Mouse (Mus musculus) neural tube, embryonic 12.5 days (tissue): Measurements from ENCODE around the gene Ifi27l2b. TPM values are rescaled to one million over a fixed set of nuclear protein-coding genes. Genes with fewer than 3 reads are reported as not detected.
A peak's percentile ranks its signal among the peaks of the same experiment; 100 is the strongest.

ENCODE experiments used
- ATAC-seq: fragments of 200-750 bp; cut with Nextera tagmentation; 2 replicates; pipeline ENCODE4 v1.8.0; 2017; ENCODE audit warnings: low read depth, mild to moderate bottlenecking, moderate TSS enrichment, moderate library complexity; ENCODE audit not compliant: low FRiP score
- H3K27ac ChIP-seq: fragments of 300-500 bp; sonication (generic); 2 replicates; pipeline ENCODE4 v1.5.1; 2016
- H3K27me3 ChIP-seq: fragments of 300-500 bp; sonication (generic); replicated peaks from 2 replicates; pipeline ENCODE4 v1.6.1; 2016; ENCODE audit warnings: mild to moderate bottlenecking
- H3K36me3 ChIP-seq: fragments of 300-500 bp; sonication (generic); 2 replicates; pipeline ENCODE4 v1.6.1; 2016; ENCODE audit warnings: mild to moderate bottlenecking
- H3K4me1 ChIP-seq: fragments of 300-500 bp; sonication (generic); 2 replicates; pipeline ENCODE4 v1.6.1; 2016
- H3K4me2 ChIP-seq: fragments of 300-500 bp; sonication (generic); replicated peaks from 2 replicates; pipeline ENCODE4 v1.6.1; 2016; ENCODE audit warnings: mild to moderate bottlenecking
- H3K4me3 ChIP-seq: fragments of 300-500 bp; sonication (generic); 2 replicates; pipeline ENCODE4 v1.5.1; 2016
- H3K9ac ChIP-seq: fragments of 300-500 bp; sonication (generic); 2 replicates; pipeline ENCODE4 v1.6.1; 2016; ENCODE audit warnings: mild to moderate bottlenecking
- H3K9me3 ChIP-seq: fragments of 300-500 bp; sonication (generic); 2 replicates; pipeline ENCODE4 v1.6.1; 2016; ENCODE audit warnings: mild to moderate bottlenecking
- WGBS: fragments of 180-500 bp; shearing (Covaris S2); methylation state at CpG from one replicate; pipeline ENCODE4 v1.1.7; 2016; 5-methylcytosine and 5-hydroxymethylcytosine counted together
- polyA plus RNA-seq: library from polyadenylated mRNA; unstranded; fragments of >200 nt; fragmentation: Nextera tagmentation; extraction: Ambion mirVana; gene quantifications from 2 replicates; pipeline ENCODE4 v1.2.1, GENCODE M21; 2016

Gene Ifi27l2b
- polyA plus RNA-seq, 1 experiment from 2014 or later = not detected

- WGBS = 89% methylated on average over 2 of the region's 2 CpGs
- no peak for ATAC-seq
- Histone ChIP-seq H3K36me3 (no peaks in the 10 kb centered on the region), H3K4me3 (no peak overlapping the region), H3K27ac (no peak overlapping the region), H3K4me2 (no peak overlapping the region), H3K4me1 (no peaks in the 10 kb centered on the region), H3K27me3 (no peaks in the 10 kb centered on the region), H3K9me3 (no peaks in the 10 kb centered on the region), H3K9ac (no peak overlapping the region)
Observed at GRCm38 (mm10) chr12:103433430-103433829, 23.6 kb downstream of the Ifi27l2b start.

GRCm38 (mm10) chr12:103426710-103427109 lies 30.3 kb downstream of the Ifi27l2b start:
- no peaks in the 10 kb centered on the region for H3K27me3 ChIP-seq
- H3K36me3 ChIP-seq = peaks cover 13% of the 10 kb centered on the region
- H3K4me1 ChIP-seq = peaks cover 23% of the 10 kb centered on the region
- no peak overlapping the region for H3K9ac ChIP-seq
- WGBS = 90% methylated on average over 7 of the region's 7 CpGs
- H3K27ac ChIP-seq = no peak overlapping the region
- H3K4me2 ChIP-seq = no peak overlapping the region
- no peak overlapping the region for H3K4me3 ChIP-seq
- no peak for ATAC-seq
- H3K9me3 ChIP-seq = no peaks in the 10 kb centered on the region

GRCm38 (mm10) chr12:103425729-103426470 lies 31.1 kb downstream of the Ifi27l2b start, which contains the start of gene Ddx24:
Gene Ddx24, minus strand, starts transcription at chr12:103425830.
- Histone ChIP-seq H3K4me2 (peak within 1 kb of the TSS; percentile 87), H3K36me3 (peaks cover 15% of the 10 kb centered on the region), H3K27ac (no peak within 1 kb of the TSS), H3K9ac (peak within 1 kb of the TSS; percentile 89), H3K9me3 (no peaks in the 10 kb centered on the region), H3K27me3 (no peaks in the 10 kb centered on the region), H3K4me3 (peak within 1 kb of the TSS; percentile 96), H3K4me1 (peaks cover 29% of the 10 kb centered on the region)
- ATAC-seq = peak; percentile 100
- WGBS = 1% methylated on average over 33 of the region's 33 CpGs

- Histone ChIP-seq H3K9ac (peak overlapping the region; percentile 89), H3K4me1 (peaks cover 29% of the 10 kb centered on the region), H3K27ac (no peak overlapping the region), H3K4me3 (peak overlapping the region; percentile 96), H3K4me2 (peak overlapping the region; percentile 87), H3K36me3 (peaks cover 15% of the 10 kb centered on the region), H3K27me3 (no peaks in the 10 kb centered on the region), H3K9me3 (no peaks in the 10 kb centered on the region)
- ATAC-seq = no peak; the same call in 1 of the 2 replicates
- WGBS = 10% methylated on average over 33 of the region's 33 CpGs
Observed at GRCm38 (mm10) chr12:103425016-103425728, 31.9 kb downstream of the Ifi27l2b start.

GRCm38 (mm10) chr12:103408144-103408543 lies 48.9 kb downstream of the Ifi27l2b start:
- no peaks in the 10 kb centered on the region for H3K4me1 ChIP-seq
- no peaks in the 10 kb centered on the region for H3K27me3 ChIP-seq
- no peak overlapping the region for H3K4me3 ChIP-seq
- WGBS = 95% methylated on average over 10 of the region's 10 CpGs
- peaks cover 94% of the 10 kb centered on the region for H3K36me3 ChIP-seq
- no peak overlapping the region for H3K4me2 ChIP-seq
- ATAC-seq = no peak
- no peak overlapping the region for H3K9ac ChIP-seq
- no peak overlapping the region for H3K27ac ChIP-seq
- no peaks in the 10 kb centered on the region for H3K9me3 ChIP-seq

GRCm38 (mm10) chr12:103407720-103408119 lies 49.3 kb downstream of the Ifi27l2b start, which contains the start of gene 9330161L09Rik:
Gene 9330161L09Rik, minus strand, starts transcription at chr12:103407820.
- Histone ChIP-seq H3K9ac (no peak within 1 kb of the TSS), H3K27ac (no peak within 1 kb of the TSS), H3K27me3 (no peaks in the 10 kb centered on the region), H3K9me3 (no peaks in the 10 kb centered on the region), H3K4me3 (no peak within 1 kb of the TSS), H3K4me1 (no peaks in the 10 kb centered on the region), H3K4me2 (no peak within 1 kb of the TSS), H3K36me3 (peaks cover 94% of the 10 kb centered on the region)
- WGBS = 94% methylated on average over 4 of the region's 4 CpGs
- no peak for ATAC-seq

GRCm38 (mm10) chr12:103404131-103404530 lies 52.9 kb downstream of the Ifi27l2b start:
- no peaks in the 10 kb centered on the region for H3K27me3 ChIP-seq
- H3K36me3 ChIP-seq = peaks cover 68% of the 10 kb centered on the region
- H3K9ac ChIP-seq = no peak overlapping the region
- no peaks in the 10 kb centered on the region for H3K9me3 ChIP-seq
- no peak overlapping the region for H3K27ac ChIP-seq
- no peak overlapping the region for H3K4me3 ChIP-seq
- ATAC-seq = no peak
- 89% methylated on average over 18 of the region's 18 CpGs for WGBS
- no peak overlapping the region for H3K4me2 ChIP-seq
- H3K4me1 ChIP-seq = no peaks in the 10 kb centered on the region

Other genes starting within 250 kb of the Ifi27l2b start
- gene Prima1, start 215.1 kb downstream of the Ifi27l2b start, polyA plus RNA-seq = 2.4 and 3.1 TPM in 2 replicates
- 21.3 and 23.2 TPM in 2 replicates for gene Fam181a, start 146.2 kb downstream of the Ifi27l2b start, polyA plus RNA-seq
- gene Asb2, start 101.2 kb downstream of the Ifi27l2b start, polyA plus RNA-seq = 2.0 and 2.7 TPM in 2 replicates
- 20.2 and 20.6 TPM in 2 replicates for gene Otub2, start 68.5 kb downstream of the Ifi27l2b start, polyA plus RNA-seq
- gene 9330161L09Rik, start 49.4 kb downstream of the Ifi27l2b start, polyA plus RNA-seq = 0.79 and 1.1 TPM in 2 replicates
- 104 and 126 TPM in 2 replicates for gene Ddx24, start 31.4 kb downstream of the Ifi27l2b start, polyA plus RNA-seq
- gene Ifi27, start 23.0 kb downstream of the Ifi27l2b start, polyA plus RNA-seq = 3.7 and 4.0 TPM in 2 replicates
- 1.1 and 2.8 TPM in 2 replicates for gene Ifi27l2a, start 13.5 kb downstream of the Ifi27l2b start, polyA plus RNA-seq
- gene Ppp4r4, start 75.1 kb upstream of the Ifi27l2b start, polyA plus RNA-seq = 2.3 and 2.6 TPM in 2 replicates
- 0.05 and 0.06 TPM in 2 replicates for gene Serpina10, start 174.2 kb upstream of the Ifi27l2b start, polyA plus RNA-seq
- gene Serpina6, start 200.0 kb upstream of the Ifi27l2b start, polyA plus RNA-seq = 0.69 and 0.89 TPM in 2 replicates
- not detected in 2 replicates for gene Serpina16, start 218.9 kb upstream of the Ifi27l2b start, polyA plus RNA-seq
- gene Serpina1f, start 238.3 kb upstream of the Ifi27l2b start, polyA plus RNA-seq = not detected in 2 replicates